Mouse (Mus musculus): ENCODE measurements around the gene 4930539E08Rik. TPM values are rescaled to one million over a fixed set of nuclear protein-coding genes. Genes with fewer than 3 reads are reported as not detected.

4930539E08Rik gene
- polyA plus RNA-seq, 1 experiment from 2014 or later = 0.09 TPM

DNA sequence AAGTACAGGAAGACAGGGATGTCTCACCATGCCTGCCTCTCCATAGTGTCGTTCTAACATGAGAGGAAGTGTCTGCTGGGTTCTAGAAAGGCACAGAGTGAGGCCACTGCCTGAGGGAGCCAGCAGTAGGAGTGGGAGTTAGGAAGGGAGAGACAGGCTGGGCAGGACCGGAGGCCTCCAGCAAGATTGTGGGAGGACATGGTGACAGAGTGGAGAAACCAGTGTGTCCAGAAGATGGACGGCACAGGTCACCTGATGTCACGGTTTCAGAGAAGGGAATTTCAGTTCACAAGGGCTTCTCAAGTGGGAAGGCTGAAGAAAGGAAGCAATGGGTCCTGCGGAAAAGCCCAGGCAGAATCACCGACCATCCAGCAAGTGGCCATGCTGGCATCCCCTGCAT is 50.7 kb downstream of the 4930539E08Rik start:
- Histone ChIP-seq H3K4me2 (ENCODE audit: low read length) (no peak overlapping the region), H3K27ac (replicated peaks in 1 of 2; ENCODE audit: control insufficient read depth in 1 of 2, insufficient read depth in 1 of 2, low read depth in 2 of 2, low read length in 2 of 2) (no peak overlapping the region), H3K4me1 (ENCODE audit: control insufficient read depth in 2 of 2, insufficient read depth in 2 of 2, low read length in 2 of 2) (no peaks in the 10 kb centered on the region), H3K36me3 (ENCODE audit: control insufficient read depth, insufficient read depth, low read length) (no peaks in the 10 kb centered on the region), H3K27me3 (ENCODE audit: control insufficient read depth, insufficient read depth, low read length) (no peaks in the 10 kb centered on the region), H3K4me3 (ENCODE audit: control insufficient read depth in 1 of 2, insufficient read depth in 1 of 2, low read depth in 1 of 2, low read length in 2 of 2) (no peak overlapping the region), H3K9me3 (ENCODE audit: control insufficient read depth, low read length) (no peaks in the 10 kb centered on the region), H3K9ac (ENCODE audit: low read length) (no peak overlapping the region)
- 75% methylated on average over 6 of the region's 6 CpGs for WGBS
- ATAC-seq (ENCODE audit: insufficient number of reproducible peaks, insufficient read depth, low FRiP score, low read depth) = no peak

DNA sequence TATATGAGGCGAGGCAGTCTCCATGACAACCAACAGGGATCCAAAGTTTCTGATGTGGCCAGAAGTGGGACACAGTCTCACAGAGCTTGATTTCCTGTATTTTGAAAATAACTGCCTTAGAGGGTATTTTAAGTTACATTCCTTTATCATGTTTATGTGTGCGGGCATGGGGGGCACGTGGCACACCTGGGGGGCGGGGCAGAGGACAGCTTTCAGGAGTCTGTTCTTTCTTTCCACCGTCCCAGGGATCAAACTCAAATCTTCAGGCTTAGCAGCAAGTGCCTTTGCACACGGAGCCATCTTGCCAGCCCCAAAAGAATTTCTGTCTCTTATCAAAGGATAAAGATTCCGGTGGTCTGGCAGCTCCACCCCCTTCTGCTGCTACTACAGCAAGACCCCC is 51.2 kb downstream of the 4930539E08Rik start:
- no peak overlapping the region for H3K4me2 ChIP-seq (ENCODE audit: low read length)
- H3K36me3 ChIP-seq (ENCODE audit: control insufficient read depth, insufficient read depth, low read length) = no peaks in the 10 kb centered on the region
- no peaks in the 10 kb centered on the region for H3K9me3 ChIP-seq (ENCODE audit: control insufficient read depth, low read length)
- no peak overlapping the region for H3K27ac ChIP-seq (replicated peaks in 1 of 2; ENCODE audit: control insufficient read depth in 1 of 2, insufficient read depth in 1 of 2, low read depth in 2 of 2, low read length in 2 of 2)
- H3K4me3 ChIP-seq (ENCODE audit: control insufficient read depth in 1 of 2, insufficient read depth in 1 of 2, low read depth in 1 of 2, low read length in 2 of 2) = no peak overlapping the region
- no peaks in the 10 kb centered on the region for H3K27me3 ChIP-seq (ENCODE audit: control insufficient read depth, insufficient read depth, low read length)
- H3K9ac ChIP-seq (ENCODE audit: low read length) = no peak overlapping the region
- 58% methylated on average over 7 of the region's 7 CpGs for WGBS
- no peak for ATAC-seq (ENCODE audit: insufficient number of reproducible peaks, insufficient read depth, low FRiP score, low read depth)
- no peaks in the 10 kb centered on the region for H3K4me1 ChIP-seq (ENCODE audit: control insufficient read depth in 2 of 2, insufficient read depth in 2 of 2, low read length in 2 of 2)

DNA sequence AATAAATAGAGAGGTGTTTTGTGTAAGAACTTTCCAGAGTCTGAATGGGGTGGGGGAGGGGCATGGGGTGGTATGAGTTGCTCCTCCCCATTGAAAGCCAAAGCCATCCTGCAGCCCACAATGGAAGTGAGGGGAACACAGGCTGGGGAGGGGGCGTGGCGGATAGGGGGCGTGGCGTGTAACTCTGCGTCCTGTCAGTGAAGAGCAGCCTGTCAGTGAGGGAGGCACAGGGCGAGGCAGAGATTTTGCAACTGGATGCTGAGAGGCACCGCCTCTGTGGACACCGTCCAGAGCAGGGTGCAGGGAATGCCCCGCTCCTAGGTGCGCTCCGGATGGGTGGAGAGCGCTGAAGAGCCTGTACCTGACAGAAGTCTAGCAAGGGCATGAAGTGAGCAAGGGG is 56.9 kb downstream of the 4930539E08Rik start, which contains the start of gene Pnpla1:
Pnpla1 (plus strand) TSS at position 207 of the 400 bp plus-strand sequence.
- Histone ChIP-seq H3K9ac (ENCODE audit: low read length) (no peak within 1 kb of the TSS), H3K4me2 (ENCODE audit: low read length) (no peak within 1 kb of the TSS), H3K27ac (replicated peaks in 1 of 2; ENCODE audit: control insufficient read depth in 1 of 2, insufficient read depth in 1 of 2, low read depth in 2 of 2, low read length in 2 of 2) (no peak within 1 kb of the TSS), H3K36me3 (ENCODE audit: control insufficient read depth, insufficient read depth, low read length) (no peaks in the 10 kb centered on the region), H3K4me3 (ENCODE audit: control insufficient read depth in 1 of 2, insufficient read depth in 1 of 2, low read depth in 1 of 2, low read length in 2 of 2) (no peak within 1 kb of the TSS), H3K9me3 (ENCODE audit: control insufficient read depth, low read length) (peaks cover 18% of the 10 kb centered on the region), H3K27me3 (ENCODE audit: control insufficient read depth, insufficient read depth, low read length) (no peaks in the 10 kb centered on the region), H3K4me1 (ENCODE audit: control insufficient read depth in 2 of 2, insufficient read depth in 2 of 2, low read length in 2 of 2) (no peaks in the 10 kb centered on the region)
- no peak for ATAC-seq (ENCODE audit: insufficient number of reproducible peaks, insufficient read depth, low FRiP score, low read depth)
- 30% methylated on average over 12 of the region's 12 CpGs for WGBS

DNA sequence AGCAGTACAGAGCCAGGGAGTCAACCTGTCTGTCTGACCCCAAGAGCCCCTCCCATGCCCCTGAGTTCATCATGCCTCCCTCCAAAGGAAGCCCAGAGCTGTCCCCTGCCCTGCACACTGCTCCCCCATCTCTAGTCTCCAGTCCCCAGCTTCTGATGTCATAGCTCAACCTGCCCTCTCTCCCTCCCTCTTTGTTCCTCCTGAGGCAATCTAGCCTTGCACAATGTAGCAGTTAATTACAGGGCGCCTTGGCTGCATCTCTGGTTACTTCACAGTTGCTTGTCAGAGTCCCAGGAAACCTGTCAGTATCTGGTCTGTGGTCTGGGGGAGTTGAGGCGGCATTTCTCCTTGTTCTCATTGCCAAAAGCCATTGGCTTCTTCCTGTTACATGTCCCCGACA is 59.1 kb downstream of the 4930539E08Rik start:
- H3K27ac ChIP-seq (replicated peaks in 1 of 2; ENCODE audit: control insufficient read depth in 1 of 2, insufficient read depth in 1 of 2, low read depth in 2 of 2, low read length in 2 of 2) = no peak overlapping the region
- H3K4me1 ChIP-seq (ENCODE audit: control insufficient read depth in 2 of 2, insufficient read depth in 2 of 2, low read length in 2 of 2) = no peaks in the 10 kb centered on the region
- no peaks in the 10 kb centered on the region for H3K36me3 ChIP-seq (ENCODE audit: control insufficient read depth, insufficient read depth, low read length)
- H3K4me3 ChIP-seq (ENCODE audit: control insufficient read depth in 1 of 2, insufficient read depth in 1 of 2, low read depth in 1 of 2, low read length in 2 of 2) = no peak overlapping the region
- ATAC-seq (ENCODE audit: insufficient number of reproducible peaks, insufficient read depth, low FRiP score, low read depth) = no peak
- no peak overlapping the region for H3K9ac ChIP-seq (ENCODE audit: low read length)
- peaks cover 18% of the 10 kb centered on the region for H3K9me3 ChIP-seq (ENCODE audit: control insufficient read depth, low read length)
- 62% methylated on average over 3 of the region's 3 CpGs for WGBS
- no peaks in the 10 kb centered on the region for H3K27me3 ChIP-seq (ENCODE audit: control insufficient read depth, insufficient read depth, low read length)
- H3K4me2 ChIP-seq (ENCODE audit: low read length) = no peak overlapping the region

DNA sequence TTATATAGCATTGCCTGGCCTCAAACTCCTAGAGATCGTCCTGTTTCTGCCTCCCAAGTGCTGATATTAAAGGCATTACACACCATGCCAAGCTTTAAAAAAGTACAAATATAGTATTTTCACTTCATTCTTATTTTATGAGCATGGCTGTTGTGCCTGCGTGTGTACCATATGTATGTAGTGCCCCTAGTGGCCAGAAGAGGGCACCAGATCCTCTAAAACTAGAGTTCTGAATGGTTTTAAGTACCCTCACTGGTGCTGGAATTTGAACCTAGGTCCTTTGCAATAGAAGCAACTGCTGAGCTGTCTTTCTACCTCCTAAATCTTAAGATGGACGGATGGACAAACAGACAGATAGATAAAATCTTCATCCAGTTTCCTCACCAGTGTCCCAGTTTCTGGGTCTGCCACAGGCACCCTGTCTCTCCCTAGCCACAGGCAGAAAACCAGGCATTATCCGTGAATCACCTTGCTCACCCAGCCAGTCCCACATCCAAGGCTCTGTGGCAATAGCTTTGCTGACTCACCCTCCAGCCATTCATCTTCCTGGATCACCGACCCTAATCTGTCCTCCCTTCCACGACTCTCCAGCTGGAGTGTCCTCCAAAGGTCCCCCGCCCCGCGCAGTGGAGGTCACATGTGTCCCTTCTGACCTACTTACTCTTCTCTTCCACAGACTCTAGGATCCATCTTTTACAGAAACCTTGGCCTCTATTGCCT is 59.8 kb downstream of the 4930539E08Rik start:
- Histone ChIP-seq H3K9me3 (ENCODE audit: control insufficient read depth, low read length) (peaks cover 18% of the 10 kb centered on the region), H3K27me3 (ENCODE audit: control insufficient read depth, insufficient read depth, low read length) (no peaks in the 10 kb centered on the region), H3K4me2 (ENCODE audit: low read length) (no peak overlapping the region), H3K4me3 (ENCODE audit: control insufficient read depth in 1 of 2, insufficient read depth in 1 of 2, low read depth in 1 of 2, low read length in 2 of 2) (no peak overlapping the region), H3K36me3 (ENCODE audit: control insufficient read depth, insufficient read depth, low read length) (no peaks in the 10 kb centered on the region), H3K4me1 (ENCODE audit: control insufficient read depth in 2 of 2, insufficient read depth in 2 of 2, low read length in 2 of 2) (no peaks in the 10 kb centered on the region), H3K9ac (ENCODE audit: low read length) (no peak overlapping the region), H3K27ac (replicated peaks in 1 of 2; ENCODE audit: control insufficient read depth in 1 of 2, insufficient read depth in 1 of 2, low read depth in 2 of 2, low read length in 2 of 2) (no peak overlapping the region)
- 68% methylated on average over 9 of the region's 9 CpGs for WGBS
- ATAC-seq (ENCODE audit: insufficient number of reproducible peaks, insufficient read depth, low FRiP score, low read depth) = no peak

DNA sequence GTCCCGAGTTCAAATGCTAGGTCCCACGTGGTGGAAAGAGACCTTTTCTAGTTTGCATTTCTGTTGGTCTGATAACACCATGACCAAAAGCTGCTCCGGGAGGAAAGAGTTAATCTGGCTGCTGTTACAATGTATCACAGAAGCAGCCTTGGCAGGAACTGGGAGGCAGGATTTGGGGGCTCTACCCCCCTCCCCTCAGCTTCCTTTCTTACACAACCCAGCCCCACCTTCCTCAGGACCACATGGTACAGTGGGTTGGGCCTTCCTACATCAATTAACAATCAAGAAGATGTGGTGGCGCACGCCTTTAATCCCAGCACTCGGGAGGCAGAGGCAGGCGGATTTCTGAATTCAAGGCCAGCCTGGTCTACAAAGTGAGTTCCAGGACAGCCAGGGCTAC is 60.7 kb downstream of the 4930539E08Rik start:
- no peaks in the 10 kb centered on the region for H3K27me3 ChIP-seq (ENCODE audit: control insufficient read depth, insufficient read depth, low read length)
- H3K4me3 ChIP-seq (ENCODE audit: control insufficient read depth in 1 of 2, insufficient read depth in 1 of 2, low read depth in 1 of 2, low read length in 2 of 2) = no peak overlapping the region
- H3K9ac ChIP-seq (ENCODE audit: low read length) = no peak overlapping the region
- WGBS = 78% methylated on average over 7 of the region's 7 CpGs
- H3K36me3 ChIP-seq (ENCODE audit: control insufficient read depth, insufficient read depth, low read length) = no peaks in the 10 kb centered on the region
- H3K27ac ChIP-seq (replicated peaks in 1 of 2; ENCODE audit: control insufficient read depth in 1 of 2, insufficient read depth in 1 of 2, low read depth in 2 of 2, low read length in 2 of 2) = no peak overlapping the region
- H3K9me3 ChIP-seq (ENCODE audit: control insufficient read depth, low read length) = peaks cover 18% of the 10 kb centered on the region
- no peak overlapping the region for H3K4me2 ChIP-seq (ENCODE audit: low read length)
- no peak for ATAC-seq (ENCODE audit: insufficient number of reproducible peaks, insufficient read depth, low FRiP score, low read depth)
- no peaks in the 10 kb centered on the region for H3K4me1 ChIP-seq (ENCODE audit: control insufficient read depth in 2 of 2, insufficient read depth in 2 of 2, low read length in 2 of 2)

DNA sequence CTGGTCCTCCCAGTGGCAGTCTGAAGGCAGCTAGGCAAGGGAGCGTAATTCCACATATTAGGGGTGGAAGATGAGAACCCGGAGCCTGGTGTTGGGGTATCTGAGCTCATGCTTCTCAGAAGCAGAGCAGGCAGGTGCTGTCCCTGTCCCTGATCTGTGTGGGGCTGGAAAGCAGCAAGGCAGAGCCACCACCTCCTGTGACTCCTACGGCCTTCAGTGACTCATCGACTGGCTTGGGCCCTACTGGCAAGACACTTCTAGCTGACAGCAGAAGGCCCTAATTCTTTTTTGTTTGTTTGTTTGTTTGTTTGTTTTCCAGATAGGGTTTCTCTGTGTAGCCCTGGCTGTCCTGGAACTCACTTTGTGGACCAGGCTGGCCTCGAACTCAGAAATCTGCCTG is 64.6 kb downstream of the 4930539E08Rik start:
- 88% methylated on average over 5 of the region's 5 CpGs for WGBS
- H3K4me3 ChIP-seq (ENCODE audit: control insufficient read depth in 1 of 2, insufficient read depth in 1 of 2, low read depth in 1 of 2, low read length in 2 of 2) = no peak overlapping the region
- peaks cover 7 to 8% of the 10 kb centered on the region in 2 experiments; a peak in 3 of 4 replicates for H3K4me1 ChIP-seq (ENCODE audit: control insufficient read depth in 2 of 2, insufficient read depth in 2 of 2, low read length in 2 of 2)
- no peaks in the 10 kb centered on the region for H3K27me3 ChIP-seq (ENCODE audit: control insufficient read depth, insufficient read depth, low read length)
- H3K9me3 ChIP-seq (ENCODE audit: control insufficient read depth, low read length) = 0 out of 2 replicates have a peak, but pooled peaks cover 3% of the 10 kb centered on the region
- no peak overlapping the region for H3K9ac ChIP-seq (ENCODE audit: low read length)
- no peaks in the 10 kb centered on the region for H3K36me3 ChIP-seq (ENCODE audit: control insufficient read depth, insufficient read depth, low read length)
- ATAC-seq (ENCODE audit: insufficient number of reproducible peaks, insufficient read depth, low FRiP score, low read depth) = no peak
- H3K4me2 ChIP-seq (ENCODE audit: low read length) = no peak overlapping the region
- H3K27ac ChIP-seq (replicated peaks in 1 of 2; ENCODE audit: control insufficient read depth in 1 of 2, insufficient read depth in 1 of 2, low read depth in 2 of 2, low read length in 2 of 2) = no peak overlapping the region
